Mouse (Mus musculus): ENCODE results near the gene Hmga2.

- TF ChIP-seq CTCF (IDR thresholded peaks at IDR 0.05; ENCODE audit: low read depth), result no peak
- TF ChIP-seq EP300 (IDR thresholded peaks at IDR 0.05; ENCODE audit: low read depth), result no peak
Observed at GRCm38 (mm10) chr10:120522959-120523358, 46.7 kb upstream of the Hmga2 start.
